Mouse (Mus musculus) cerebellum, postnatal 14 days (tissue): ENCODE measurements around the gene Ptpn4.
A peak's percentile ranks its signal among the peaks of the same experiment; 100 is the strongest.

ENCODE experiments used
- DNase-seq, 2 experiments: peaks; one replicate each; pipeline ENCODE4 v3.0.0; 2021; ENCODE audit warnings: mixed read lengths in 2 of 2

Gene Ptpn4

DNA sequence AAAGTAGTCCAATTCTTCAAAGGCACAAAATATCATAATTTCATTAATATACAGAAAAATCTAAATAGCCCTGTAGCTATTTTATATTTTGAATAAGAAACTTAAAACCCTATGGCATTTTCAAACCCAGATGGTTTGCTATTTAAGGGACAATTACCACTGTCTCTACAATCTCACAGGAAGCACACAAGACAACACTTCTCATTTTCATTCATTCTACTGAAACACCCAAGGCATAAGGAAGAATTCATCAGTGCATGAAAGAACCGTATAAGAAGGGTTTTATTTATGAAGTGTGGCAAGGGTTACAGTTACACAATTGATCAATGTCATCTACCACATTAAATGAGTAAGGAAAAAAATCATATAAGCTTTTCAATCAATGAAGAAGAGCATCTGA, 32.8 kb downstream of the Ptpn4 start:
- DNase-seq, result no peak

DNA sequence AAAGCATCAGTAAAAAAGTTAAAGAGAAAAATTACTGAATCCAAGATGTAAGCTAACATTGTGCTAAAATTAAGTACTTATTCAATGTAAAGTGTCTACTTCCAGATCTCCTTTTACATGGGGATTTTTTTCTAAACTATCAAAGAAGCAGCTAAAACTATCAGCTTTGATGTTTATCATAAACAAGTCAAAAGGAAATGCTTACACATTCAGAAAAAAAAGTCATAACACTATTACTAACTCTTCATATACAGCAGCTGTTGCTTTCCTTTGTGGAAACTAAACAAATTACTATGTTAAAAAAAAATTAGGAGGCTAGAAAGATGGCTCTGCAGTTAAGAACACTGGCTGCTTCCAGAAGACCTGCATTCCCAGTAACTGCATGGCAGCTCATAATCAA, 42.2 kb downstream of the Ptpn4 start:
- DNase-seq, result no peak

DNA sequence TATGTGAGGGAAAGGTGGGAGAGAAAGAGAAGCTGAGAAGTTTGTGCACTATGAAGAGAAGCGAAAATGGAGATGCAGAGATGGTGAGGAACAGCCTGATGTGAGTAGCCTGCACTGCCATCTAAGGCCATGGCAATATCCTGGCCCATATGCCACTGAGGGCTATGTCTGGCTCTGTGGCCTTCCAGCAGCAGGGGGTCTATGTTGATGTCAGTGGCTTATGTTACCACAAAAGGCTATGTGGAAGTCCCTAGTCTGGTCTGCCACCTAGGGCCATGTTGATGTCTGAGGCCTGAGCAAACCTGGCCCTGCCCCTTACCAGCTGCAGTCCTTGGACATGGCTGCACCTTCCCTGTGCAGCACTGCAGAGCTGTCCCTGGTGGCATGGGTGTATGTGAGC, 43.1 kb downstream of the Ptpn4 start:
- peak; percentile 26 to 44 for DNase-seq

DNA sequence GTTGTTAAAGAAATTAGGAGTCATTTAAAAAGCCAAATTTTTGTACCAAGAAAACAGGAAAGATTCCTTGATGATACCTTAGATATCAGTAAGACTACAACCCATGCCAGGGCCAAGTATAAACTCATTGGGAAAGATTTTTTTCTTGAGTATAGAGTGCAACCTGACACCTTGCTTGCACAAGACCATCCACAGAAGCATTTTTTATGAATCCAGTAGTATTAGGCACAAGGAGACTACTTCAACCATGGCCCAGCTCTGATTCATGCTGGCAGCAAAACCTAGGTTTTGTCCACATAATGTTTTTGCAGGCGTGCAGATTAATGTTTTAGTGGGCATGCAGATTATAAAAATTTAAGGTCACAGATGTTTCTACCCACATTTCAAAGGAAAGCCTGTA, 46.8 kb downstream of the Ptpn4 start:
- no peak for DNase-seq

DNA sequence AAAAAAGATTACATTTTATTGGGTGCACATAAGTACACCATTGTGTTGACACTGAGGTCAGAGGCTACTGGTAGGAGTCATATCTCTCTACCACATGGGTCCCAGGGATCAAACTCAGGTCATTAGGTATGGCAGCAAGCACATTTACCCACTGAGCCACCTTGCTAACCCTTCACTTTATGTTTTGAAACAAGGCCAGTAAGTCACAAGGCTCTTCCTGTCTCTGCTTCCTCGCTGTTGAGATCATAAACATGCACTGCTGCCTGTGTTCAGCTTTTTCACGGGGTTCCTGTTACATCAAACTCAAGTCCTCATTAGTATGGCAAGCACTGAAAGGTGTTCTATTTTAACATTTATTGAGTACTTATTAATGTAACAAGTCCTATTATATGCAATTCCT, 61.5 kb downstream of the Ptpn4 start:
- no peak for DNase-seq

DNA sequence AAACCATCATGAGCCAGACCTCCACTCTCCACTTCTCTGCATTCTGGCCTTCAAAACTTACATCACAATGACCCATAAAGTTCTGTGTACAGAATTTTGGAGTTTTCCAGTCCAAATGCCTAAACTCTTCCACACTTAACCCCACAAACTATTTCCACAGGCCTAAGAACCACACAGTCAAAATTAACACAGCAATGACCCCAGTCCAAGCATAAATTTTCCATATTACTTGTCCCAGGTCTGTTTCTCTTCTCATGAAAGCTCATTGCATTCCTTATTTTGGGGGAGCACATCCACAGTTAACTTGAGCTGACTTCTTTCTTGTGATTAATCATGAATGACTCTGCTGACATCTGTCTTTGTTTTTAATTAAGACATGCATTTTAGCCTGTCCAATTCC, 101.7 kb downstream of the Ptpn4 start:
- DNase-seq, result no peak

DNA sequence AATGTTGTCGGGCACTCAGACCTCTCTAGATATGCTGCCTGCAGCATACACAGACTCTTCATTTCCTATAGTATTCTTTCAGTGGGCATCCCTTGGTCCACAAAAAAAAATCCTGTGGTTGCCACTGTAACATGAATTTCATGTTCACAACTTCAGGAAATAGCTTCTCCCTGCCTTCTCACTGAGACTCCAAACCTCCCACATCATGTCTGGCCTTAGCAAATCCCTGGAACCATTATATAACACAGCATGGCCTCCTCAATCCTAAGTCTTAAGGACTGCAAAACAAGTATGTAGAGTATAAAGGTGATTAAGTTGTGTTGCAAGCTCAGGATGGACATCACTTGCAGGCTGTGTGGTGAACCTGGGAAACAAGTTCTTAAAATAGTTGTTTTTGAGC, 102.6 kb downstream of the Ptpn4 start:
- DNase-seq, result no peak

DNA sequence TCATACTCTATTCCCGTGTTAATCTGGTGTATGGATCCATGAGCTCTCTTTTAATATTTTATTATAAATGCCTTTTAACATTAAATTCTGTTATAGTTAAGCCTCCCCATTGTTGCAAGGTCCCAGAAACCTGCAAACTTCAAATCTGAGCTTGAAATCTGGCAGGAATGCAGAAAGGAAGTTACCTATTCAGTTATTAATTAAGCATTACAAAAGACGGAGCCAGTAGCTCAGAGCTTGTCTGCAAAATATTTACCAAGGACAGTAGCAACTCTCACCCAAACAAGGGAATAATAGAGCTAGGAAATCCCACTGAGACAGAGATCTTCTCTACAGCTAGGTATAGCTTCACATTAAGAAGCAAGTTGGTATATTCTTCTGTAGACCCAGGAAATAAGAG, 106.2 kb downstream of the Ptpn4 start:
- no peak for DNase-seq

DNA sequence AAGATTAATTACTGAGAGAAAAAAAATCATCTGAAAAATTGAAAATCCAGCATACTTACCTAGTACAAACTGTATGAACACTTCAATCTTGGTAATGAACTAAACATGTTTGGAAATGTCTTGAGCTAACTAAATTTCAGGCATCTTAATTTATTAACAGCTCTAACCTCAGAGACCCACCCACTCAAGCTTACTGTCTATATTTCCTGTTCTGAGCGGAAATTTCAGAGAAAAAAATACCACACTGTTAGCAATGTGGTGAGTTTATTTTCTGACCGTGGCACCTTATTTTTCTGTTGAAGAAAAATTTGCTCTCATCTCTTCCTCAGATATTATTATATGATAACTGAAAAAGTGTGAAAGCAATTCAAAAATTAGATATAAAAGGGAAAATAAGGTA, 124.4 kb downstream of the Ptpn4 start:
- no peak for DNase-seq

DNA sequence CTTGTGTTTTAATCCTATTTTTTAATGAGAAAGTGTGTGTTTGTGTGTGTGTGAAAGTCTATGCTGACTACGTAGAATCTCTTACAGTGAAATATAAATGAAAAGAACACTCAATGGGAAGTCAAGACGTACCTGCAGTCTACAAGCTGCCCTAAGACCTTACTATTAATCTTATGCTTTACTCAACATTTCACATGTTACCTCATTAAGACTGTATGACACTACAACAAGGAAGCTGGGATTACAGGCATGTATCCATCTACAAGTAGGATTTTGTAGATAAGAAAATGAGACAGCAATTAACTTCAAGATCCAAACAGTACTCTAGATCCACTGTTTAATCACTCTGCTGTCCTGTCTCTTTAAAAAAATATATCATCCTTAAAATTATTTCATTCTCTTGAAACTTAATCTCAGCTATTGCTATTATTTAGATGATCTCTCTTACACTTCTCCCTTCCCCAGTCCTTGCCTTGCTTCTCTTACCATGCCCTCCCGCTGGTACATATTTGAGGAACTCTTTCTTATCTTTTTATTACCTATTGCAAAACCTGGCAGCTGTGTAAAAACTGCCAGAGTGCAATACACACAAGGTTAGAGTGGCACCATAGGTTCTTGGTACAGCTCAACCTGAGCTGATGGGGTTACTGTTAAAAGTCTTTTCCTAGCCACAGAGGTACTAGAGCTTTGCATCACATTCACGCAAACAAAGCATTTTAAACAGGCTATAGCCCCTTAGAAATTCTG, 130.8 kb downstream of the Ptpn4 start:
- no peak for DNase-seq

DNA sequence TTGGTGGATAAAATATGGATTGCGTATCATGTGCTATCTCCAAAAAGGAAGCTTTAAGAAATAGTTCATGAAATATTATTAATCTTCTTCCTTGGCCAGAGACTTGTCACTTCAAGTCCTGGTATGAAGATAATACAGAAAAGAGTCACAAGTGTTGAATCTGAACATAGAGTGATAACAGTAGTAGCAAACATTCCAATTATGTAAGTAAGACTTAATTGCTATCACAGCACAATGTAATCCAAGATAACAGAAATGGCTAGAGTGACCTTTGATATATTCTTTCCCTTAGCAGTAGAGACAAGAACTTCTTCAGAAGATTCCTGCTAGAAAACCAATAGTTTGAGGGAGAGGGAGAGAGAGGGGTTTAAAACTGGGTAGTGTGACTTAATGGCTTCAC, 140.6 kb downstream of the Ptpn4 start:
- DNase-seq, result no peak

DNA sequence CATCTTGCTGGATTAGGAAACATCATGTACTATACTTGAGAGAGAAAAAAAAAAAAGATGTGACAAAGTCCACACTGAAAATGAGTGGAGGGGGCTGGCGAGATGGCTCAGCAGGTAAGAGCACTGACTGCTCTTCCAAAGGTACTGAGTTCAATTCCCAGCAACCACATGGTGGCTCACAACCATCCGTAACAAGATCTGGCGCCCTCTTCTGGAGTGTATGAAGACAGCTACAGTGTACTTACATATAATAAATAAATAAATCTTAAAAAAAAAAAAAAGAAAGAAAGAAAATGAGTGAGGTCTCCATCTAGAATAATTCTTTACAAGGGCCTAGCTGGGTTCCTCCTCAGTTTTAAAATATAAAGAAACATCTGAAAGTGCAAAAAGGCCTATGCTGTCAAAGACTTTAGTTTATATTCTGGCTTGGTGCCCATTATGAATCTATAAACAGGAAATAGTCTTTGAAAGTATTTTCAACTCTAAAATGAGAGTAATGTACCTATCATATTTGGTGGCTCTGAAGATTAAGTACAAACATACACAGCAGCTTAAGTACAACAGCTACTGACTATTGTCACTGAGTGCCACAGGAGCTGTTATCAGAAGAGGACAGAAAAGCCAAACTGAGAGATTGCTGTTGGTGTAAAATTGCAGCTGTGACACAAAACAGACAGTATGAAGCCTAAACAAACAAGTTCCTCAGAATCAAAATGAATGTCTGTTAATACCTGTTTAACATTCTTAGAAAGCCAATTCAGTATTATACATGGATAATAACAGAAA, 151.4 kb downstream of the Ptpn4 start:
- DNase-seq, result no peak

DNA sequence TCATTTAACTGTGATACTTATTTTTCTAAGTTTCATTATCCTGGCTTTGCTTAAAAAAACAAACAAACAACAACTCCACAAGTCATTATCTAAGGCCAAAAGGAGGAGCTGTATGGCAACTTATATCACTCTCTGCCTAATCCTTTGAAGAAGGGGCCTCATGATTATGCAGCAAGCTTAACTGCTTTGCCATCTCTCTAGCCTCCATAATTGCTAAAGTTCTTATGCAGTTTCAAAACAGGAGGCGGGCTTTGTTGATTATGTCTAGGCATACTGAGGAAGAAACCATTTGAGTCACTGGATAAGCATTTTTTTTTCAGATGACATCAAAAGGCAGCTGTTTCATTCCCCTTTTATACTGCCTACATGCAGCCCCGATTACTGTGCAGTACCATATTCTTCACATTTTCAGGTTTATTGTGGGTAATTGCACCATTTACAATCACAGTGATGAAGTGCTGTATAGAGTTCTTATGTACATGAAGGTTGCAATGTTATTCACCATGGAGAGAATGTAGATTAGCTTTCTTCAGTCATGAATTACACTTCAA, 155.7 kb downstream of the Ptpn4 start:
- DNase-seq, result no peak

DNA sequence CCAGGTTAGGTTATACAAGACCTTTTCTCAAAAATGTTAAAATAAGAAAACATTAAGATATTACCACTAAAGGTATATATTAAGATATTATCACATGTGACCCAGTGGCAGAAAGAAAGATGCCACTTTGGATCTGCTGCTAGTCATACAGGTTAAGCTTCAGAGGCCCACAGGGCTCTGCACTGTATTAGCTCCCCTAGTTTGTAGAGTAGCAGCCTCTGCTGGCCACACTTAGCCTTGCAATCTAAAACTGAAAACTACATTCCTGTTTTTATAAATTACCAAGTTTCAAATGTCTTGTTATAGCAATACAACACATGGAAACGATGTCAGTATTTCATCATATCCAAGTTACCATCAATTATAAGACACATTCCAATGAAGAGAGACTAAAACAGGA, 162.4 kb downstream of the Ptpn4 start:
- peak; percentile 47 to 55 for DNase-seq

DNA sequence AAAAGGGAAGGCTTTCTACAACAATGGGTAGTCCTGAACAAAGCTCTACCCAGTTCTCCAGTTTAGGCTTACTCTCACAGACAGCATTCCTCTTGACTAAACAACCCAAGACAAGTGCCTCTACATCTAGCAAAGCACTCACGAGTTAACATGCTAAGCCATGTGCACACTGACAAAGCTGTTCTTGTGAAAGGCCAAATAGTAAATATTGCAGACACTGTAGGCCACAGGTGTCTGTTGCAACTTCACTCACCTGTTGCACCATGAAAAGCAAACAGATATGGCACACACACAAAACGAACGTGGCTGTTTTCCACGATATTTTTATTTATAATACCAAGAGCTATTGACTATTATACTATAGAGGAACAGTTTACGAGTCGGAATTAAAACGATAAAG, 170.5 kb downstream of the Ptpn4 start:
- DNase-seq, result no peak

DNA sequence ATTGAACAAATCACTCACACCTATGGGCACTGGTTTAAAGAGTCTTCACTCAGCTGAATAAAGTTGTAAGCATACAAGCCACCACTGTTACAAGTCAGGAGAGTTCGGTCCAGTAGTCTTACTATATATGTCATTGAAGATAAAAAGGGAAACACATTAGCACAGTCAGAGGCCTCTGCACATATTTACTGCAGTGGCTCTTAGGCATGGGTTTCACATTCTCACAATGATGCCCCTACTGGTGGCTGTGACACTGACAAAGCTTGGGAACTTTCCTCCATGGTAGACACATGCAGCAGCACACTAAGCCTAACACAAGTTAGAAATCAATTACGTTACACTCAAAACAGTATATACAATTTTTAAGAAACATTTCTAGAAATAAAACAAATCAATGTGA, 183.1 kb downstream of the Ptpn4 start:
- no peak for DNase-seq

DNA sequence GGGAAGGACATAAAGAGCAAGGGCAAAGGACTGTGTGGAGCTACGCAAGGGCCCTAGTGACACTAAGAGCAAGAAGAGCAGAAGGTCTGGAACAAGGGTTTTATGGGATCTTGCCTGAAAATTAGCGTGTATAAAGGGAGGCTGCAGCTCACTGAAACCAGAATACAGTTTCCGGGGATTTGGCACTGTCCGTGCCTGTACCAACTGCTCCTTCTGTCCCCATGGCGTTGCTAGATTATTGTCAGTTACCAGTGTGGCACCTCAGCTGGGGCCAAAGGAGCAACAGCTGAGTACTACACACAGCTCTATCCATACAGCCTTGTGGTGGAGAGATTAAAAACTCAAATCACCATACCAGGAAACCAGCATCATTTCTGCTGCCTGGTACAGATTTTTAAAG, 187.0 kb downstream of the Ptpn4 start:
- peak; percentile 43 to 45 for DNase-seq

DNA sequence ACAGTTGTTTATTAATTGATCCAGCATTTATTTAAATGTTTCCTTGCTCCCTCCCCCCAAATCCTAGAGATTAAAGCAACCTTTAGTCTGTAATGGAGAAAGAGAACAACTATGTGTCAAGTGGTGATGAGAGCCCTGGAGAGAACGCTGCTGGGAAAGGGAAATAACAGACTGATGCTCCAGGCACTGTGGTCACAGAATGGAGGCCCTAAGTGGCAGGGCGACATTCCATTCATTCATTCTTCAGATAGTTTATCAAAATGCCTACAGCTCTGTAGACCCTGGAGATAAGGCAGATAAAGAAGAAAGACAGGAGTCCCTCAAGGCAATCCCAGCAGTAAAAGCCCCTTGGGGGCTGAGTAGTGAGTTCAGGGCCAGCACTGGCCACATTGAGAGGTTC, 187.8 kb downstream of the Ptpn4 start:
- DNase-seq, result no peak

DNA sequence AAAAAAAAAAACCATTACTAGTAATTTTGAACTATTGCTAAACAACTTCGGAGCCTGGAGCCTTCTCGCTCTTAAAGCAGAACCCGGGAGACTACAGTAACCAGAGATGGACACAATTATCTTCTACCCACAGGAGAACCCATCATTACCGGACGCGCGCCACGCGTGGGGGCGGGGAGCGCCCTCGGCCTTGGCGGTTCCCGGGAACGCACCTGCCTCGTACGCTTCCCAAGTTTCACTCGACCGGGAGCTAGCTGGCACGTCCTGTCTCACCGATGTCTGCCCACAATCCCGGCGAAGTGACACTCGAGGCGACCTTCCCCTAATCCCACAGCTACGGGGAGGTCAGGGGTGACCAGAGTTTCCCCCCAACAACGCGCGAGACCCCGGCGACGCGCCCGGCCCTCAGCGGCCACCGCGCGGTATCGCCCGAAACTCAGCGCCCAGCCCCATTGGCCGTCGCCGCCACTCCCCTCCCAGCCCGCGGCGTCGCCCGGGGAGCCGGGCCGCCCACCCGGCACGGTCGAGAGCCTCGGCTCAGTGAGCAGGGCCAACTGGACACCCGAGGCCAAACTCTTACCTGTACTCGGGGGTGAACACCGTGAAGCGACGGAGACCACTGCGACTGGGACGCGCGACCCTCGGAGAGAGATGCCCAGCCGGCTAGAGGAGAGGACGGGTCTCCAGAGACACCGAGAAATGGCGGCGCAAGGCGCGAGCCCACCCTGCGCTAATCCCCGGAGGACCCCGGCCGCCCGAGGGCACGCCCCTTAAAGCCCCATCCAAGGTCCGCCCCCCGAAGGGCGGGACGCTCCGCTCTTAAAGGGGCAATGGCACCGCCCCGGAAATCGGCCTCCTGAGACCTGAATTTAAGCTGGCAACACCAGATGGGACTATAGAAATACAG, 189.0 kb downstream of the Ptpn4 start, which contains the start of gene Epb41l5:
Epb41l5 (minus strand) TSS at position 796 of the 907 bp plus-strand sequence.
- peak; percentile 84 to 85 for DNase-seq

DNA sequence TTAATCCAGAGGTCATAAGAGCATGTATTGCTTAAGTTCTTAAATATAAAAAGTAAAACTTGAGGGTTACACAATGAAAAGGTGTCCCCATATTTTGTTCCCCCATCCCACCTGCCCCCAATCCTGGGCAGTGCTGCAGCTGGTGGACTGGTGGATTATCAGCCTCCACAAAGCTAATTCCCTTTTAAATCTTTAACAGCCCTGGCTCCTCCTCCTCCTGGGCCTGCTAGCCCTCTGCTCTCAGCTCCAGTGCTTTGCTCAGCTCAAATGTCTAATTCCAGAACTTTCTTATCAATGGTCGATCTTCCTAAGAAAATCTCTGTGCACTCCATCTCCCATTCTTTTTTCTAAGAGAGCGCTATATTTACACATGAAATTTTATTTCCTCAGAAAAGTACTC, 191.1 kb downstream of the Ptpn4 start:
- DNase-seq, result no peak

DNA sequence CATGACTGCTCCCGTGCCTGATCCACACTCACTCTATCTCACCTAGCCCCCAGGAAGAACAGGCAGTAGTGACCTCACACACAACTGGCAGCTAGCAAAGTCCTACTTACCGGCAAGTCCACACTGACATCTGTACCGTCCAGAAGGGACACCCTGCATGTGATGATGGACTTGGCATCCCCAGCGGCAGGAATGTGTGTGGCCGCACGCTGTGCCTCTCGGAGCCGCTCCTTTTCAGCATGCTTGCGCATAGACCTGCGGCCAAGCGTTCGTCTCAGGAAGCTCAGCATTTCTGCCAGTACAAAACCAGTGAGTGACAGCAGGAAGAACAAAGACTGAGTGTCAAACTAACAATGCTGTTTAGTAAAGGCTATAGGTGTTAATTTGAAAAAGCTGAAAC, 195.0 kb downstream of the Ptpn4 start:
- peak; percentile 31 to 43 for DNase-seq

DNA sequence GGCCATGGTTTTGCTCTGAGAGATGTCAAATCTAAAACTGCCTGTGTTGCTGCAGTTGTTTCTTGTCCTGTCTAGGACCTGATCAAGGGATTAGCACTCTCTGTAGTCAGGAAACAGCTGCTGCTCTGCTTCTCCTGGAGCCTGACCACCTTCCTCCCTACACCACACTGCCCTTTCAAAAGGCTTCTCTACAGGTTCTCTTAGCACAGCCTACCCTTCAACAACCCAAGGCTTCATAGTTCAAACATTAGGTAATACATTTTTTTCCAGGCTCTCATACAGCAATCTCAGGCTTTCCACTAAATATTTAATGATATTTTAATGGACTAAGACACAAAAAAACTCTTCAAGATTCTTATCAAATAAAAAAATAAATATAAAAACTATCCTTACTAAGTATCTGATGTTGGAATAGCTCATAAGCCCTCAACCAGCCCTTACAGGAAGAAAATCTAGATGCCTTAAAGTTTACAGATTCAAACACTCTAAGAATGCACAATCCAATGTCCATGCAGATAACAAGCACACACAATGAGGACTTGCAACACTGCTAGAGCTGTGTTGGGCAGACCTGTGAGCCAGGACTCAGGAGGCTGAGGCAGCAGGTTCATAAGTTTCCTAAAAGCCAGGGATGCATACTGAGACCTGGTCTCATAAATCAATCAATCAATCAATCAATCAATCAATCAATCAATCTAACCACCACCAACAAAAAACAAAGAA, 196.2 kb downstream of the Ptpn4 start:
- no peak for DNase-seq
